Mouse (Mus musculus) heart, embryonic 14.5 days (tissue): Measurements from ENCODE around the gene Olfr437. TPM values are rescaled to one million over a fixed set of nuclear protein-coding genes. Genes with fewer than 3 reads are reported as not detected.
"Not testable (repeated sequence)": the region's sequence is repeated elsewhere in the genome, so short reads cannot be mapped to it uniquely, and the experiment has no call there.

Experiments
- ATAC-seq: fragments of 200-750 bp; cut with Nextera tagmentation; 2 replicates; pipeline ENCODE4 v1.8.0; 2017; ENCODE audit warnings: low read depth, moderate TSS enrichment; ENCODE audit not compliant: insufficient number of reproducible peaks, insufficient read depth, low FRiP score
- H3K27ac ChIP-seq, 2 experiments: fragments of 200-500 bp in 1 of 2; fragments of 300-500 bp in 1 of 2; sonication (generic) in 1 of 2; replicated peaks in 1 of 2; 2 replicates each; pipeline ENCODE4 v1.5.1; 2012 to 2014; ENCODE audit warnings: low read depth in 2 of 2, low read length in 2 of 2, control low read depth in 1 of 2, mild to moderate bottlenecking in 1 of 2, mixed read lengths in 1 of 2; ENCODE audit not compliant: control insufficient read depth in 1 of 2, insufficient read depth in 1 of 2
- H3K27me3 ChIP-seq: fragments of 300-500 bp; sonication (generic); 2 replicates; pipeline ENCODE4 v1.6.1; 2014; ENCODE audit warnings: mild to moderate bottlenecking, low read length, control low read depth; ENCODE audit not compliant: control insufficient read depth, insufficient read depth
- H3K36me3 ChIP-seq: fragments of 300-500 bp; sonication (generic); 2 replicates; pipeline ENCODE4 v1.6.1; 2014; ENCODE audit warnings: mild to moderate bottlenecking, control low read depth, low read length, mixed read lengths; ENCODE audit not compliant: control insufficient read depth, insufficient read depth
- H3K4me1 ChIP-seq, 2 experiments: fragments of 200-500 bp in 1 of 2; fragments of 300-500 bp in 1 of 2; sonication (generic) in 1 of 2; 2 replicates each; pipeline ENCODE4 v1.6.1; 2012 to 2014; ENCODE audit warnings: low read length in 2 of 2, control low read depth in 1 of 2, mixed read lengths in 1 of 2; ENCODE audit not compliant: control insufficient read depth in 2 of 2, insufficient read depth in 2 of 2
- H3K4me2 ChIP-seq: fragments of 300-500 bp; sonication (generic); 2 replicates; pipeline ENCODE4 v1.6.1; 2014; ENCODE audit warnings: mild to moderate bottlenecking, low read length
- H3K4me3 ChIP-seq, 2 experiments: fragments of 200-500 bp in 1 of 2; fragments of 300-500 bp in 1 of 2; sonication (generic) in 1 of 2; 2 replicates each; pipeline ENCODE4 v1.5.1; 2012 to 2014; ENCODE audit warnings: low read length in 2 of 2, mild to moderate bottlenecking in 2 of 2, control low read depth in 1 of 2, low read depth in 1 of 2, moderate library complexity in 1 of 2; ENCODE audit not compliant: control insufficient read depth in 1 of 2, insufficient read depth in 1 of 2
- H3K9ac ChIP-seq: fragments of 300-500 bp; sonication (generic); 2 replicates; pipeline ENCODE4 v1.6.1; 2014; ENCODE audit warnings: mild to moderate bottlenecking, low read length
- H3K9me3 ChIP-seq: fragments of 300-500 bp; sonication (generic); 2 replicates; pipeline ENCODE4 v1.6.1; 2016; ENCODE audit warnings: low read length, control low read depth; ENCODE audit not compliant: control insufficient read depth
- WGBS: fragments of 180-500 bp; shearing (Covaris S2); extraction: QIAGEN DNeasy Blood & Tissue Kit; methylation state at CpG from one replicate; pipeline ENCODE4 v1.1.7; 2014; 5-methylcytosine and 5-hydroxymethylcytosine counted together
- polyA plus RNA-seq: library from polyadenylated mRNA; unstranded; fragments of >200 nt; fragmentation: Nextera tagmentation; extraction: Ambion mirVana; gene quantifications from 2 replicates; pipeline ENCODE4 v1.2.1, GENCODE M21; 2014

Olfr437 gene
- not detected in 2 replicates for polyA plus RNA-seq

GRCm38 (mm10) chr6:43162982-43163381, at the start of gene Olfr437:
TSS of gene Olfr437 (plus strand) at chr6:43163282.
- WGBS: 54% methylated on average over 3 of the region's 3 CpGs
- Histone ChIP-seq H3K4me3 (no peak within 1 kb of the TSS), H3K4me2 (no peak within 1 kb of the TSS), H3K27ac (no peak within 1 kb of the TSS), H3K4me1 (no peaks in the 10 kb centered on the region), H3K9ac (no peak within 1 kb of the TSS), H3K36me3 (no peaks in the 10 kb centered on the region), H3K9me3 (no peaks in the 10 kb centered on the region), H3K27me3 (no peaks in the 10 kb centered on the region)
- ATAC-seq: no peak

GRCm38 (mm10) chr6:43146267-43146666, 16.8 kb upstream of the Olfr437 start, which contains the start of gene Olfr237-ps1:
TSS of gene Olfr237-ps1 (plus strand) at chr6:43146567.
- H3K27ac ChIP-seq, H3K4me3 ChIP-seq, H3K36me3 ChIP-seq, H3K4me2 ChIP-seq, H3K27me3 ChIP-seq, H3K9ac ChIP-seq, ATAC-seq, H3K4me1 ChIP-seq, H3K9me3 ChIP-seq: not testable (repeated sequence)
- 73% methylated on average over 2 of the region's 2 CpGs for WGBS

- H3K9me3 ChIP-seq: no peaks in the 10 kb centered on the region
- no peaks in the 10 kb centered on the region for H3K36me3 ChIP-seq
- H3K4me2 ChIP-seq: no peak overlapping the region
- 51% methylated on average over 1 of the region's 1 CpGs for WGBS
- H3K4me3 ChIP-seq: no peak overlapping the region
- no peaks in the 10 kb centered on the region for H3K4me1 ChIP-seq
- H3K27me3 ChIP-seq: no peaks in the 10 kb centered on the region
- no peak for ATAC-seq
- H3K27ac ChIP-seq: no peak overlapping the region
- H3K9ac ChIP-seq: no peak overlapping the region
These were observed 3.6 kb upstream of the Olfr437 start for GRCm38 (mm10) chr6:43159502-43159901.

- H3K36me3 ChIP-seq: no peaks in the 10 kb centered on the region
- no peak overlapping the region for H3K4me2 ChIP-seq
- no peak overlapping the region for H3K9ac ChIP-seq
- H3K9me3 ChIP-seq: no peaks in the 10 kb centered on the region
- 92% methylated on average over 4 of the region's 4 CpGs for WGBS
- no peaks in the 10 kb centered on the region for H3K4me1 ChIP-seq
- no peak overlapping the region for H3K4me3 ChIP-seq
- no peak for ATAC-seq
- no peaks in the 10 kb centered on the region for H3K27me3 ChIP-seq
- no peak overlapping the region for H3K27ac ChIP-seq
These were observed 4.2 kb downstream of the Olfr437 start for GRCm38 (mm10) chr6:43167246-43167645.

- Histone ChIP-seq H3K27ac (no peak within 1 kb of the TSS), H3K4me3 (no peak within 1 kb of the TSS), H3K4me2 (no peak within 1 kb of the TSS), H3K4me1 (no peaks in the 10 kb centered on the region), H3K9ac (no peak within 1 kb of the TSS), H3K27me3 (no peaks in the 10 kb centered on the region), H3K9me3 (no peaks in the 10 kb centered on the region), H3K36me3 (no peaks in the 10 kb centered on the region)
- 62% methylated on average over 4 of the region's 4 CpGs for WGBS
- no peak for ATAC-seq
These were observed 8.8 kb downstream of the Olfr437 start, which contains the start of gene Olfr13 for GRCm38 (mm10) chr6:43171840-43172239. TSS of gene Olfr13 (plus strand) at chr6:43172140.

- Histone ChIP-seq H3K4me3 (no peak overlapping the region), H3K27me3 (no peaks in the 10 kb centered on the region), H3K9ac (no peak overlapping the region), H3K36me3 (no peaks in the 10 kb centered on the region), H3K27ac (no peak overlapping the region), H3K4me1 (no peaks in the 10 kb centered on the region), H3K4me2 (no peak overlapping the region), H3K9me3 (no peaks in the 10 kb centered on the region)
- WGBS: 54% methylated on average over 1 of the region's 1 CpGs
- ATAC-seq: no peak
These were observed 15.0 kb downstream of the Olfr437 start for GRCm38 (mm10) chr6:43178129-43178528.

GRCm38 (mm10) chr6:43178584-43179501, 15.8 kb downstream of the Olfr437 start:
- Histone ChIP-seq H3K4me1 (no peaks in the 10 kb centered on the region), H3K4me2 (no peak overlapping the region), H3K27ac (no peak overlapping the region), H3K4me3 (no peak overlapping the region), H3K9me3 (no peaks in the 10 kb centered on the region), H3K27me3 (no peaks in the 10 kb centered on the region), H3K36me3 (no peaks in the 10 kb centered on the region), H3K9ac (no peak overlapping the region)
- no peak for ATAC-seq
- 55% methylated on average over 6 of the region's 6 CpGs for WGBS
